Mouse (Mus musculus): ENCODE data around the gene Ostm1. TPM values are rescaled to one million over a fixed set of nuclear protein-coding genes. Genes with fewer than 3 reads are reported as not detected.

The Ostm1 gene
- polyA plus RNA-seq, 1 experiment = not detected

GRCm38 (mm10) chr10:42682421-42682820, 98.8 kb downstream of the Ostm1 start:
- 88% methylated on average over 8 of the region's 8 CpGs for WGBS
- H3K4me3 ChIP-seq (ENCODE audit: insufficient read depth, low read depth, low read length) = no peak overlapping the region
- H3K4me1 ChIP-seq (ENCODE audit: control insufficient read depth, insufficient read depth, low read length) = peaks cover 3% of the 10 kb centered on the region
- TF ChIP-seq CTCF (IDR thresholded peaks at IDR 0.05; ENCODE audit: insufficient read depth, low read depth, low read length) (no peak), POLR2A (IDR thresholded peaks at IDR 0.05; ENCODE audit: insufficient read depth, low read depth, low read length) (no peak)
- no peak overlapping the region for H3K27ac ChIP-seq (ENCODE audit: insufficient read depth, low read depth, low read length)

- H3K4me1 ChIP-seq (ENCODE audit: control insufficient read depth, insufficient read depth, low read length) = no peaks in the 10 kb centered on the region
- no peak overlapping the region for H3K4me3 ChIP-seq (ENCODE audit: insufficient read depth, low read depth, low read length)
- TF ChIP-seq POLR2A (IDR thresholded peaks at IDR 0.05; ENCODE audit: insufficient read depth, low read depth, low read length) = no peak
- TF ChIP-seq CTCF (IDR thresholded peaks at IDR 0.05; ENCODE audit: insufficient read depth, low read depth, low read length) = no peak
- 94% methylated on average over 5 of the region's 5 CpGs for WGBS
- no peak overlapping the region for H3K27ac ChIP-seq (ENCODE audit: insufficient read depth, low read depth, low read length)
Observed at GRCm38 (mm10) chr10:42687873-42688272, 104.3 kb downstream of the Ostm1 start.

GRCm38 (mm10) chr10:42689694-42690093, 106.1 kb downstream of the Ostm1 start:
- Histone ChIP-seq H3K4me3 (ENCODE audit: insufficient read depth, low read depth, low read length) (no peak overlapping the region), H3K4me1 (ENCODE audit: control insufficient read depth, insufficient read depth, low read length) (no peaks in the 10 kb centered on the region), H3K27ac (ENCODE audit: insufficient read depth, low read depth, low read length) (no peak overlapping the region)
- WGBS = 90% methylated on average over 1 of the region's 1 CpGs
- TF ChIP-seq CTCF (IDR thresholded peaks at IDR 0.05; ENCODE audit: insufficient read depth, low read depth, low read length) (no peak), POLR2A (IDR thresholded peaks at IDR 0.05; ENCODE audit: insufficient read depth, low read depth, low read length) (no peak)

GRCm38 (mm10) chr10:42690233-42691028, 106.8 kb downstream of the Ostm1 start:
- no peak for TF ChIP-seq POLR2A (IDR thresholded peaks at IDR 0.05; ENCODE audit: insufficient read depth, low read depth, low read length)
- TF ChIP-seq CTCF (IDR thresholded peaks at IDR 0.05; ENCODE audit: insufficient read depth, low read depth, low read length) = no peak
- no peak overlapping the region for H3K27ac ChIP-seq (ENCODE audit: insufficient read depth, low read depth, low read length)
- 45% methylated on average over 17 of the region's 17 CpGs for WGBS

GRCm38 (mm10) chr10:42691051-42691450, 107.4 kb downstream of the Ostm1 start:
- WGBS = 72% methylated on average over 2 of the region's 2 CpGs
- no peak overlapping the region for H3K27ac ChIP-seq (ENCODE audit: insufficient read depth, low read depth, low read length)
- H3K4me3 ChIP-seq (ENCODE audit: insufficient read depth, low read depth, low read length) = no peak overlapping the region
- H3K4me1 ChIP-seq (ENCODE audit: control insufficient read depth, insufficient read depth, low read length) = no peaks in the 10 kb centered on the region
- no peak for TF ChIP-seq CTCF (IDR thresholded peaks at IDR 0.05; ENCODE audit: insufficient read depth, low read depth, low read length)
- no peak for TF ChIP-seq POLR2A (IDR thresholded peaks at IDR 0.05; ENCODE audit: insufficient read depth, low read depth, low read length)

More at GRCm38 (mm10) chr10:42690233-42691028, 106.8 kb downstream of the Ostm1 start:
- Histone ChIP-seq H3K4me3 (ENCODE audit: insufficient read depth, low read depth, low read length) (no peak overlapping the region), H3K4me1 (ENCODE audit: control insufficient read depth, insufficient read depth, low read length) (no peaks in the 10 kb centered on the region)

- WGBS = 100% methylated on average over 2 of the region's 2 CpGs
- Histone ChIP-seq H3K27ac (ENCODE audit: insufficient read depth, low read depth, low read length) (no peak overlapping the region), H3K4me3 (ENCODE audit: insufficient read depth, low read depth, low read length) (no peak overlapping the region), H3K4me1 (ENCODE audit: control insufficient read depth, insufficient read depth, low read length) (no peaks in the 10 kb centered on the region)
- TF ChIP-seq CTCF (IDR thresholded peaks at IDR 0.05; ENCODE audit: insufficient read depth, low read depth, low read length) (no peak), POLR2A (IDR thresholded peaks at IDR 0.05; ENCODE audit: insufficient read depth, low read depth, low read length) (no peak)
Observed at GRCm38 (mm10) chr10:42692095-42692494, 108.5 kb downstream of the Ostm1 start.

GRCm38 (mm10) chr10:42692794-42693193, 109.2 kb downstream of the Ostm1 start:
- no peaks in the 10 kb centered on the region for H3K4me1 ChIP-seq (ENCODE audit: control insufficient read depth, insufficient read depth, low read length)
- no peak for TF ChIP-seq CTCF (IDR thresholded peaks at IDR 0.05; ENCODE audit: insufficient read depth, low read depth, low read length)
- TF ChIP-seq POLR2A (IDR thresholded peaks at IDR 0.05; ENCODE audit: insufficient read depth, low read depth, low read length) = no peak
- H3K4me3 ChIP-seq (ENCODE audit: insufficient read depth, low read depth, low read length) = no peak overlapping the region
- no peak overlapping the region for H3K27ac ChIP-seq (ENCODE audit: insufficient read depth, low read depth, low read length)

GRCm38 (mm10) chr10:42693482-42693881, 109.9 kb downstream of the Ostm1 start:
- no peak overlapping the region for H3K4me3 ChIP-seq (ENCODE audit: insufficient read depth, low read depth, low read length)
- TF ChIP-seq POLR2A (IDR thresholded peaks at IDR 0.05; ENCODE audit: insufficient read depth, low read depth, low read length) (no peak), CTCF (IDR thresholded peaks at IDR 0.05; ENCODE audit: insufficient read depth, low read depth, low read length) (no peak)
- 92% methylated on average over 2 of the region's 2 CpGs for WGBS
- no peak overlapping the region for H3K27ac ChIP-seq (ENCODE audit: insufficient read depth, low read depth, low read length)
- no peaks in the 10 kb centered on the region for H3K4me1 ChIP-seq (ENCODE audit: control insufficient read depth, insufficient read depth, low read length)

GRCm38 (mm10) chr10:42696361-42696760, 112.7 kb downstream of the Ostm1 start:
- WGBS = 87% methylated on average over 13 of the region's 13 CpGs
- no peak overlapping the region for H3K4me3 ChIP-seq (ENCODE audit: insufficient read depth, low read depth, low read length)
- H3K27ac ChIP-seq (ENCODE audit: insufficient read depth, low read depth, low read length) = no peak overlapping the region
- TF ChIP-seq POLR2A (IDR thresholded peaks at IDR 0.05; ENCODE audit: insufficient read depth, low read depth, low read length) (no peak), CTCF (IDR thresholded peaks at IDR 0.05; ENCODE audit: insufficient read depth, low read depth, low read length) (no peak)
- H3K4me1 ChIP-seq (ENCODE audit: control insufficient read depth, insufficient read depth, low read length) = no peaks in the 10 kb centered on the region
